Mouse (Mus musculus) midbrain, embryonic 11.5 days (tissue): ENCODE measurements around the gene Unc45b. TPM values are rescaled to one million over a fixed set of nuclear protein-coding genes. Genes with fewer than 3 reads are reported as not detected.
A peak's percentile ranks its signal among the peaks of the same experiment; 100 is the strongest.
"Not testable (repeated sequence)": the region's sequence is repeated elsewhere in the genome, so short reads cannot be mapped to it uniquely, and the experiment has no call there.

ENCODE experiments used
- ATAC-seq: fragments of 200-750 bp; cut with Nextera tagmentation; 2 replicates; pipeline ENCODE4 v1.8.0; 2017; ENCODE audit warnings: moderate TSS enrichment, moderate library complexity; ENCODE audit not compliant: low FRiP score
- DNase-seq: peaks from one replicate; pipeline ENCODE4 v3.0.0; 2015; ENCODE audit warnings: low spot score; ENCODE audit errors: missing footprints
- H3K27ac ChIP-seq: fragments of 300-500 bp; sonication (generic); 2 replicates; pipeline ENCODE4 v1.5.1; 2014; ENCODE audit warnings: low read depth, low read length
- H3K27me3 ChIP-seq: fragments of 300-500 bp; sonication (generic); 2 replicates; pipeline ENCODE4 v1.6.1; 2014; ENCODE audit warnings: mild to moderate bottlenecking, low read length, moderate library complexity, mixed read lengths; ENCODE audit not compliant: control insufficient read depth, insufficient read depth
- H3K36me3 ChIP-seq: fragments of 300-500 bp; sonication (generic); 2 replicates; pipeline ENCODE4 v1.6.1; 2014; ENCODE audit warnings: mild to moderate bottlenecking, low read length, moderate library complexity, mixed read lengths; ENCODE audit not compliant: control insufficient read depth, insufficient read depth
- H3K4me1 ChIP-seq: fragments of 300-500 bp; sonication (generic); 2 replicates; pipeline ENCODE4 v1.6.1; 2014; ENCODE audit warnings: low read length; ENCODE audit not compliant: control insufficient read depth, insufficient read depth
- H3K4me2 ChIP-seq: fragments of 300-500 bp; sonication (generic); 2 replicates; pipeline ENCODE4 v1.6.1; 2014; ENCODE audit warnings: mild to moderate bottlenecking, moderate library complexity
- H3K4me3 ChIP-seq: fragments of 300-500 bp; sonication (generic); 2 replicates; pipeline ENCODE4 v1.5.1; 2014; ENCODE audit warnings: low read depth, low read length
- H3K9ac ChIP-seq: fragments of 300-500 bp; sonication (generic); 2 replicates; pipeline ENCODE4 v1.6.1; 2014; ENCODE audit warnings: low read length
- H3K9me3 ChIP-seq: fragments of 300-500 bp; sonication (generic); 2 replicates; pipeline ENCODE4 v1.6.1; 2016; ENCODE audit warnings: low read length; ENCODE audit not compliant: control insufficient read depth
- WGBS: fragments of 180-500 bp; shearing (Covaris S2); extraction: QIAGEN DNeasy Blood & Tissue Kit; methylation state at CpG from one replicate; pipeline ENCODE4 v1.1.7; 2014; 5-methylcytosine and 5-hydroxymethylcytosine counted together
- polyA plus RNA-seq: library from polyadenylated mRNA; unstranded; fragments of >200 nt; fragmentation: Nextera tagmentation; extraction: Ambion mirVana; gene quantifications from 2 replicates; pipeline ENCODE4 v1.2.1, GENCODE M21; 2014

Gene Unc45b
- polyA plus RNA-seq, 1 experiment from 2014 or later = 0.10 TPM

- ATAC-seq (no peak), DNase-seq (peak; percentile 87)
- Histone ChIP-seq H3K4me3 (no peak overlapping the region), H3K27me3 (peaks cover 43% of the 10 kb centered on the region), H3K9me3 (no peaks in the 10 kb centered on the region; the same call in 1 of the 2 replicates), H3K27ac (no peak overlapping the region), H3K4me1 (peaks cover 9% of the 10 kb centered on the region), H3K9ac (no peak overlapping the region), H3K4me2 (no peak overlapping the region), H3K36me3 (no peaks in the 10 kb centered on the region)
- WGBS = 54% methylated on average over 3 of the region's 3 CpGs
Measured at GRCm38 (mm10) chr11:82929633-82929950, 19.2 kb downstream of the Unc45b start.

GRCm38 (mm10) chr11:82930391-82930955 lies 20.1 kb downstream of the Unc45b start:
- WGBS = 2% methylated on average over 82 of the region's 85 CpGs
- peak; percentile 91 for DNase-seq
- not testable (repeated sequence) for H3K36me3 ChIP-seq, H3K27ac ChIP-seq, H3K4me1 ChIP-seq, ATAC-seq, H3K9me3 ChIP-seq, H3K9ac ChIP-seq
- Histone ChIP-seq H3K4me2 (peak overlapping the region; percentile 90), H3K4me3 (peak overlapping the region; percentile 48), H3K27me3 (peaks cover 49% of the 10 kb centered on the region)

GRCm38 (mm10) chr11:82931161-82931560 lies 20.8 kb downstream of the Unc45b start:
- H3K4me2 ChIP-seq = peak overlapping the region; percentile 90
- H3K27ac ChIP-seq, H3K36me3 ChIP-seq, H3K4me1 ChIP-seq, ATAC-seq, H3K9me3 ChIP-seq: not testable (repeated sequence)
- DNase-seq = peak; percentile 90
- 1% methylated on average over 45 of the region's 63 CpGs for WGBS
- H3K4me3 ChIP-seq = peak overlapping the region; percentile 48
- H3K27me3 ChIP-seq = peaks cover 52% of the 10 kb centered on the region
- H3K9ac ChIP-seq = peak overlapping the region; percentile 49

GRCm38 (mm10) chr11:82931671-82932450 lies 21.5 kb downstream of the Unc45b start:
- H3K27ac ChIP-seq, ATAC-seq, H3K36me3 ChIP-seq, H3K4me1 ChIP-seq, H3K9me3 ChIP-seq: not testable (repeated sequence)
- WGBS = 1% methylated on average over 111 of the region's 119 CpGs
- H3K9ac ChIP-seq = peak overlapping the region; percentile 49
- peaks cover 52% of the 10 kb centered on the region for H3K27me3 ChIP-seq
- H3K4me2 ChIP-seq = peak overlapping the region; percentile 90
- H3K4me3 ChIP-seq = peak overlapping the region; percentile 48
- peak; percentile 93 for DNase-seq

GRCm38 (mm10) chr11:82933186-82933585 lies 22.8 kb downstream of the Unc45b start:
- no peak for ATAC-seq

GRCm38 (mm10) chr11:82943336-82943735 lies 33.0 kb downstream of the Unc45b start:
- Histone ChIP-seq H3K4me1 (no peaks in the 10 kb centered on the region), H3K36me3 (no peaks in the 10 kb centered on the region), H3K27me3 (no peaks in the 10 kb centered on the region), H3K4me2 (no peak overlapping the region), H3K4me3 (no peak overlapping the region), H3K9me3 (no peaks in the 10 kb centered on the region), H3K9ac (no peak overlapping the region), H3K27ac (no peak overlapping the region)
- DNase-seq (no peak), ATAC-seq (no peak)
- WGBS = 75% methylated on average over 6 of the region's 6 CpGs

More at GRCm38 (mm10) chr11:82933186-82933585, 22.8 kb downstream of the Unc45b start:
- DNase-seq = peak; percentile 84
- Histone ChIP-seq H3K27me3 (peaks cover 46% of the 10 kb centered on the region), H3K9me3 (no peaks in the 10 kb centered on the region; the same call in 1 of the 2 replicates), H3K27ac (no peak overlapping the region), H3K36me3 (no peaks in the 10 kb centered on the region), H3K9ac (peak overlapping the region; percentile 17; the same call in 1 of the 2 replicates), H3K4me1 (peaks cover 9% of the 10 kb centered on the region), H3K4me2 (peak overlapping the region; percentile 90), H3K4me3 (peak overlapping the region; percentile 48)
- 2% methylated on average over 15 of the region's 29 CpGs for WGBS

GRCm38 (mm10) chr11:82945636-82946035 lies 35.3 kb downstream of the Unc45b start:
- no peak overlapping the region for H3K4me3 ChIP-seq
- H3K4me1 ChIP-seq = no peaks in the 10 kb centered on the region
- DNase-seq (no peak), ATAC-seq (no peak)
- WGBS = 68% methylated on average over 2 of the region's 2 CpGs
- no peak overlapping the region for H3K27ac ChIP-seq
- H3K9ac ChIP-seq = no peak overlapping the region
- no peaks in the 10 kb centered on the region for H3K9me3 ChIP-seq
- no peaks in the 10 kb centered on the region for H3K36me3 ChIP-seq
- no peak overlapping the region for H3K4me2 ChIP-seq
- H3K27me3 ChIP-seq = peaks cover 4% of the 10 kb centered on the region

- WGBS = 49% methylated on average over 4 of the region's 4 CpGs
- no peak overlapping the region for H3K9ac ChIP-seq
- H3K4me1 ChIP-seq = peaks cover 2% of the 10 kb centered on the region; the same call in 1 of the 2 replicates
- H3K9me3 ChIP-seq = no peaks in the 10 kb centered on the region
- no peak overlapping the region for H3K4me2 ChIP-seq
- DNase-seq (no peak), ATAC-seq (no peak)
- no peak overlapping the region for H3K27ac ChIP-seq
- peaks cover 22% of the 10 kb centered on the region for H3K27me3 ChIP-seq
- H3K36me3 ChIP-seq = no peaks in the 10 kb centered on the region
- H3K4me3 ChIP-seq = no peak overlapping the region
Measured at GRCm38 (mm10) chr11:82947457-82947856, 37.1 kb downstream of the Unc45b start.

- Histone ChIP-seq H3K27ac (no peak overlapping the region), H3K9ac (no peak overlapping the region), H3K4me1 (peaks cover 2% of the 10 kb centered on the region; the same call in 1 of the 2 replicates), H3K36me3 (no peaks in the 10 kb centered on the region), H3K4me3 (no peak overlapping the region), H3K27me3 (peaks cover 25% of the 10 kb centered on the region), H3K4me2 (no peak overlapping the region), H3K9me3 (no peaks in the 10 kb centered on the region)
- DNase-seq = no peak
- no peak for ATAC-seq
- 82% methylated on average over 9 of the region's 9 CpGs for WGBS
Measured at GRCm38 (mm10) chr11:82949036-82949435, 38.7 kb downstream of the Unc45b start.
